Mouse (Mus musculus) kidney, embryonic 14.5 days (tissue): Measurements from ENCODE around the gene Eno3. TPM values are rescaled to one million over a fixed set of nuclear protein-coding genes. Genes with fewer than 3 reads are reported as not detected.

Experiments
- ATAC-seq: fragments of 200-750 bp; cut with Nextera tagmentation; 2 replicates; pipeline ENCODE4 v1.8.0; 2017; ENCODE audit warnings: moderate number of reproducible peaks, mild to moderate bottlenecking, moderate TSS enrichment, moderate library complexity; ENCODE audit not compliant: low FRiP score, low TSS enrichment
- H3K27ac ChIP-seq: fragments of 300-500 bp; sonication (generic); 2 replicates; pipeline ENCODE4 v1.5.1; 2014; ENCODE audit warnings: low read depth, mild to moderate bottlenecking, low read length, moderate library complexity, mixed read lengths
- H3K27me3 ChIP-seq: fragments of 300-500 bp; sonication (generic); 2 replicates; pipeline ENCODE4 v1.6.1; 2014; ENCODE audit warnings: mild to moderate bottlenecking, low read length; ENCODE audit not compliant: control insufficient read depth, insufficient read depth
- H3K36me3 ChIP-seq: fragments of 300-500 bp; sonication (generic); 2 replicates; pipeline ENCODE4 v1.6.1; 2014; ENCODE audit warnings: low read length, mixed read lengths; ENCODE audit not compliant: control insufficient read depth, insufficient read depth
- H3K4me1 ChIP-seq: fragments of 300-500 bp; sonication (generic); 2 replicates; pipeline ENCODE4 v1.6.1; 2014; ENCODE audit warnings: low read length, mixed read lengths; ENCODE audit not compliant: control insufficient read depth, insufficient read depth
- H3K4me2 ChIP-seq: fragments of 300-500 bp; sonication (generic); replicated peaks from 2 replicates; pipeline ENCODE4 v1.6.1; 2014; ENCODE audit warnings: low read depth, mild to moderate bottlenecking, low read length
- H3K4me3 ChIP-seq: fragments of 300-500 bp; sonication (generic); 2 replicates; pipeline ENCODE4 v1.5.1; 2014; ENCODE audit warnings: mild to moderate bottlenecking, low read length
- H3K9ac ChIP-seq: fragments of 300-500 bp; sonication (generic); 2 replicates; pipeline ENCODE4 v1.6.1; 2014; ENCODE audit warnings: low read depth, mild to moderate bottlenecking, low read length, moderate library complexity
- H3K9me3 ChIP-seq: fragments of 300-500 bp; sonication (generic); 2 replicates; pipeline ENCODE4 v1.6.1; 2016; ENCODE audit warnings: low read length; ENCODE audit not compliant: control insufficient read depth
- WGBS: fragments of 180-500 bp; shearing (Covaris S2); extraction: QIAGEN DNeasy Blood & Tissue Kit; methylation state at CpG from one replicate; pipeline ENCODE4 v1.1.7; 2014; 5-methylcytosine and 5-hydroxymethylcytosine counted together
- polyA plus RNA-seq: library from polyadenylated mRNA; unstranded; fragments of >200 nt; fragmentation: Nextera tagmentation; extraction: Ambion mirVana; gene quantifications from 2 replicates; pipeline ENCODE4 v1.2.1, GENCODE M21; 2014

The Eno3 gene
- polyA plus RNA-seq, 1 experiment from 2014 or later, result 22.4 TPM

GRCm38 (mm10) chr11:70668335-70668770 lies 11.4 kb downstream of the Eno3 start:
- peak; percentile 51; the same call in 1 of the 2 replicates for ATAC-seq
- peak overlapping the region; percentile 57 for H3K4me3 ChIP-seq
- H3K27me3 ChIP-seq, result no peaks in the 10 kb centered on the region
- peak overlapping the region; percentile 89 for H3K27ac ChIP-seq
- under 1% methylated on average over 15 of the region's 15 CpGs for WGBS
- no peaks in the 10 kb centered on the region for H3K9me3 ChIP-seq
- H3K4me2 ChIP-seq, result peak overlapping the region; percentile 81
- H3K36me3 ChIP-seq, result peaks cover 49% of the 10 kb centered on the region
- peak overlapping the region; percentile 64 for H3K9ac ChIP-seq
- peaks cover 15% of the 10 kb centered on the region for H3K4me1 ChIP-seq

- H3K27ac ChIP-seq, result peak within 1 kb of the TSS; percentile 89
- peak within 1 kb of the TSS; percentile 81 for H3K4me2 ChIP-seq
- H3K36me3 ChIP-seq, result peaks cover 47% of the 10 kb centered on the region
- WGBS, result under 1% methylated on average over 44 of the region's 44 CpGs
- H3K9me3 ChIP-seq, result no peaks in the 10 kb centered on the region
- peak; percentile 95 for ATAC-seq
- peak within 1 kb of the TSS; percentile 57 for H3K4me3 ChIP-seq
- peak within 1 kb of the TSS; percentile 64 for H3K9ac ChIP-seq
- peaks cover 15% of the 10 kb centered on the region for H3K4me1 ChIP-seq
- no peaks in the 10 kb centered on the region for H3K27me3 ChIP-seq
Observed at GRCm38 (mm10) chr11:70668771-70669505, 11.9 kb downstream of the Eno3 start, which contains the start of gene Spag7. Gene Spag7, minus strand, starts transcription at chr11:70669416.

- no peaks in the 10 kb centered on the region for H3K27me3 ChIP-seq
- peak overlapping the region; percentile 62 for H3K9ac ChIP-seq
- H3K4me2 ChIP-seq, result peak overlapping the region; percentile 70
- H3K9me3 ChIP-seq, result no peaks in the 10 kb centered on the region
- peak; percentile 51 for ATAC-seq
- H3K4me3 ChIP-seq, result peak overlapping the region; percentile 57
- peaks cover 41% of the 10 kb centered on the region for H3K36me3 ChIP-seq
- WGBS, result under 1% methylated on average over 31 of the region's 31 CpGs
- peak overlapping the region; percentile 89 for H3K27ac ChIP-seq
- peaks cover 15% of the 10 kb centered on the region for H3K4me1 ChIP-seq
Observed at GRCm38 (mm10) chr11:70669582-70670345, 12.8 kb downstream of the Eno3 start.

GRCm38 (mm10) chr11:70670483-70670882 lies 13.5 kb downstream of the Eno3 start:
- Histone ChIP-seq H3K36me3 (peaks cover 34% of the 10 kb centered on the region), H3K27ac (peak overlapping the region; percentile 89; the same call in 1 of the 2 replicates)

GRCm38 (mm10) chr11:70671333-70672047 lies 14.5 kb downstream of the Eno3 start:
- no peak overlapping the region for H3K27ac ChIP-seq
- 0 out of 2 replicates have a peak overlapping the region, but pooled peaks have one; percentile 62 for H3K9ac ChIP-seq
- H3K36me3 ChIP-seq, result peaks cover 30% of the 10 kb centered on the region
- H3K9me3 ChIP-seq, result no peaks in the 10 kb centered on the region
- no peak for ATAC-seq
- no peaks in the 10 kb centered on the region for H3K27me3 ChIP-seq
- WGBS, result 89% methylated on average over 16 of the region's 16 CpGs
- peaks cover 15% of the 10 kb centered on the region for H3K4me1 ChIP-seq
- H3K4me3 ChIP-seq, result no peak overlapping the region
- H3K4me2 ChIP-seq, result no peak overlapping the region

More at GRCm38 (mm10) chr11:70670483-70670882, 13.5 kb downstream of the Eno3 start:
- Histone ChIP-seq H3K4me1 (peaks cover 15% of the 10 kb centered on the region), H3K4me2 (peak overlapping the region; percentile 70), H3K9me3 (no peaks in the 10 kb centered on the region), H3K9ac (peak overlapping the region; percentile 62), H3K4me3 (peak overlapping the region; percentile 57), H3K27me3 (no peaks in the 10 kb centered on the region)
- WGBS, result 43% methylated on average over 14 of the region's 14 CpGs
- ATAC-seq, result no peak

- H3K27ac ChIP-seq, result no peak overlapping the region
- 79% methylated on average over 6 of the region's 6 CpGs for WGBS
- ATAC-seq, result no peak
Observed at GRCm38 (mm10) chr11:70674014-70674413, 17.0 kb downstream of the Eno3 start.

GRCm38 (mm10) chr11:70674501-70674900 lies 17.5 kb downstream of the Eno3 start:
- Histone ChIP-seq H3K27ac (no peak overlapping the region), H3K4me3 (no peak overlapping the region), H3K36me3 (peaks cover 37% of the 10 kb centered on the region), H3K9me3 (no peaks in the 10 kb centered on the region), H3K27me3 (no peaks in the 10 kb centered on the region), H3K9ac (no peak overlapping the region), H3K4me2 (no peak overlapping the region), H3K4me1 (peaks cover 10% of the 10 kb centered on the region)
- ATAC-seq, result no peak
- WGBS, result 72% methylated on average over 11 of the region's 11 CpGs

More at GRCm38 (mm10) chr11:70674014-70674413, 17.0 kb downstream of the Eno3 start:
- Histone ChIP-seq H3K9ac (no peak overlapping the region), H3K36me3 (peaks cover 32% of the 10 kb centered on the region), H3K27me3 (no peaks in the 10 kb centered on the region), H3K4me1 (peaks cover 10% of the 10 kb centered on the region), H3K4me3 (no peak overlapping the region), H3K9me3 (no peaks in the 10 kb centered on the region), H3K4me2 (no peak overlapping the region)

GRCm38 (mm10) chr11:70678092-70678491 lies 21.1 kb downstream of the Eno3 start:
- peaks cover 40% of the 10 kb centered on the region for H3K36me3 ChIP-seq
- WGBS, result 78% methylated on average over 9 of the region's 9 CpGs
- H3K4me2 ChIP-seq, result no peak overlapping the region
- no peak overlapping the region for H3K27ac ChIP-seq
- peaks cover 5% of the 10 kb centered on the region for H3K4me1 ChIP-seq
- no peaks in the 10 kb centered on the region for H3K9me3 ChIP-seq
- no peaks in the 10 kb centered on the region for H3K27me3 ChIP-seq
- ATAC-seq, result no peak
- no peak overlapping the region for H3K4me3 ChIP-seq
- no peak overlapping the region for H3K9ac ChIP-seq
